Mouse (Mus musculus): ENCODE data around the gene Celsr1. TPM values are rescaled to one million over a fixed set of nuclear protein-coding genes. Genes with fewer than 3 reads are reported as not detected.

Gene Celsr1
- total RNA-seq, 1 experiment from 2014 or later, result 0.76 TPM

GRCm38 (mm10) chr15:86050170-86050743 lies 16.7 kb upstream of the Celsr1 start:
- no peak for ATAC-seq (replicated peaks; ENCODE audit: insufficient number of reproducible peaks, low FRiP score, low TSS enrichment, poor library complexity, severe bottlenecking)

GRCm38 (mm10) chr15:86049510-86049909 lies 15.9 kb upstream of the Celsr1 start:
- no peak for ATAC-seq (replicated peaks; ENCODE audit: insufficient number of reproducible peaks, low FRiP score, low TSS enrichment, poor library complexity, severe bottlenecking)

- ATAC-seq (replicated peaks; ENCODE audit: insufficient number of reproducible peaks, low FRiP score, low TSS enrichment, poor library complexity, severe bottlenecking), result no peak
Measured at GRCm38 (mm10) chr15:86042364-86042763, 8.8 kb upstream of the Celsr1 start.

DNA sequence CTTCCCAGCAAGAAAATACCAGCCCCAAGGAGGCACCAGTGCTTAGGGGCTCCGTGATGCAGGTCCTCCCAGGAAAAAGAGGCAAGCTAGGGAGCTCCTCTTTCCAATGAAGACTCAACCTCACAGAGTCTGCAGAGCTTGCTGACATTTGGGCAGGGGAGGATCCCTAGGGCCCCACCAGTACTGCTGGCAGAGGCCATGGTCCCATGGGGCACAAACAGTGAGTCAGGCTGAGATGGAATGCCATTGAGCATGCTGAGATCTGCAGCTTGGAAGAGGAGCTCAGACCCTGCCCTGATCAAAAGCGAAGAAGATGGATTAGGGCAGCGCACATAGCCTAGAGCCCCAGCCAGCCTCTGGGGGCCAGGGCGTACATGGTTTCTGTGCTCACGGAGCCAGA lies 7.8 kb upstream of the Celsr1 start:
- no peak for ATAC-seq (replicated peaks; ENCODE audit: insufficient number of reproducible peaks, low FRiP score, low TSS enrichment, poor library complexity, severe bottlenecking)

GRCm38 (mm10) chr15:86038802-86039201 lies 5.2 kb upstream of the Celsr1 start:
- ATAC-seq (replicated peaks; ENCODE audit: insufficient number of reproducible peaks, low FRiP score, low TSS enrichment, poor library complexity, severe bottlenecking), result peak; percentile 91

DNA sequence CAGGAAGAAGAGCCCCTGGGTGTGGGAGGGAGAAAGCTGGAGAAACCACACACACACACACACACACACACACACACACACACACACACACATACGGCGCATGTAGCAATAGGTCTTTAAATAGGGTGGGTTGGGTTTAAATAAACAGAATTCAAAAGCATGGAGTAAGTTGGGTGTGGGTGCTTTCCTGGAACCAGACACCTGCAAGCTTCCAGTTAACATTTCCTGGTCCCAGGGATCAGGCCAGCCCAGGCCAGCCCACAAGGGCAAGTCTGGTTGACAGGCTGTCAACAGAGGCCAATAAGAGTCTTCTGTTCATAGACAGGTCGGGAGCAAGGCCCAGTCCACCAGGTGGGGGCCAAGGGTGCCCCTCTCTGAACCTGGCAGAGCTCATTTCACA lies 2.3 kb upstream of the Celsr1 start:
- ATAC-seq (replicated peaks; ENCODE audit: insufficient number of reproducible peaks, low FRiP score, low TSS enrichment, poor library complexity, severe bottlenecking), result no peak

GRCm38 (mm10) chr15:86034781-86035360 lies 1.3 kb upstream of the Celsr1 start:
- no peak for ATAC-seq (replicated peaks; ENCODE audit: insufficient number of reproducible peaks, low FRiP score, low TSS enrichment, poor library complexity, severe bottlenecking)

GRCm38 (mm10) chr15:86034021-86034523 lies 495 bp upstream of the Celsr1 start:
- ATAC-seq (replicated peaks; ENCODE audit: insufficient number of reproducible peaks, low FRiP score, low TSS enrichment, poor library complexity, severe bottlenecking), result no peak

DNA sequence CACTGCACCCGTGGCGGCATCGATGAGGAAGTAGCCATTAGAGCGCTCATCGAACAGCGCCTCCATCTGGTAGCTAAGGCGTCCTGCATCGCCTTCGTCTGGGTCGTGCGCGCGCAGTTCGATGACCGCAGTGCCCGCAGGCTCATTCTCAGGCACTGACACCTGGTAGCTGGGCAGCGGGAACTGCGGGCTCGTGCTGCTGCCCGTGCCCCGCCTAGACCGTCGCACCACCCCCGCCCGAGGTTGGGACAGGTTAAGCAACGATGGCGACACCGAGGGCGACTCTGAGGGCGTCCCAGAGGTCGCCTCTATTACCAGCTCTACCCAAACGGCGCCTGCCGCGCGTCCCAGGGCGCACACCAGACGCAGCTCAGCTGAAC lies 776 bp downstream of the Celsr1 start:
- ATAC-seq (replicated peaks; ENCODE audit: insufficient number of reproducible peaks, low FRiP score, low TSS enrichment, poor library complexity, severe bottlenecking), result no peak; the same call in 1 of the 2 replicates

DNA sequence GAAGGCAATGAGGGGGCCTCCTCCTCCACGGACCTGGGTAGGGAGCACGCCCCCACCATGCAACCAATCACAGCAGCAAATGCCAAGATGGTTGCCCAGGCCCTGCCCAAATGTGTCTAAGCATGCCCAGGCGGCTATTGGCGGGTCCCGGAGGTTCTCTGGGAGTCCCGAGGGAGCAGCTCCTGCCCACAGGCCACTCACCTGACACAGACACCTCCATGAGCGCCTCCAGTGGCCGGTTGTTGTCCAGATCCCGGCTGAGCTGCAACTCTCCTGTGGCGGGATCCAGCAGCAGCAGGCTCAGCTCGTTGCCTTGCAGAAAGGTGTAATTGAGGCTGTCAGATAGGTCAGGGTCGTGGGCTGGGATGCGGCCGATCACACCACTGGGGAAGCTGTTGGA lies 3.6 kb downstream of the Celsr1 start:
- no peak for ATAC-seq (replicated peaks; ENCODE audit: insufficient number of reproducible peaks, low FRiP score, low TSS enrichment, poor library complexity, severe bottlenecking)

DNA sequence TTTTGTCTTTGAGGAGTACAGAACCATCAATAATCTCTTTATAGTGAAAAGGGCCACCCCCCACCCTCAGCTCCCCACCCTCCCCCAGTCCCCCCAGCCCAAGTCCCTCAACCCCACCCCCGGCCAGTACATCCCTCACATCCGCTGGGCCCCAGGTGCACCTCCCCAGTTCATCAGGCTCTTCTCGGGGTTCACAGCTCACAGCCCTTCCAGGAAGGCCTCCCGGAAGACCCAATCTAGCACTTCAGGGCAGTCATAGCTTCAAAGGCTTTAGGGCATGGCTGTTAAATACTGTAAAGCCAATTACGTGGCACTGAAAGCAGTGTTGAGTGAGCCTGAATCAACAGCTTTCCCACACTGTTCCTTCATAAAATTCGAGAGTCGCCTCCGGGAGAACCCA lies 5.7 kb downstream of the Celsr1 start:
- ATAC-seq (replicated peaks; ENCODE audit: insufficient number of reproducible peaks, low FRiP score, low TSS enrichment, poor library complexity, severe bottlenecking), result no peak

GRCm38 (mm10) chr15:86021971-86022370 lies 11.6 kb downstream of the Celsr1 start:
- ATAC-seq (replicated peaks; ENCODE audit: insufficient number of reproducible peaks, low FRiP score, low TSS enrichment, poor library complexity, severe bottlenecking), result no peak

GRCm38 (mm10) chr15:86021301-86021700 lies 12.3 kb downstream of the Celsr1 start:
- no peak for ATAC-seq (replicated peaks; ENCODE audit: insufficient number of reproducible peaks, low FRiP score, low TSS enrichment, poor library complexity, severe bottlenecking)

GRCm38 (mm10) chr15:86020008-86020407 lies 13.6 kb downstream of the Celsr1 start:
- no peak for ATAC-seq (replicated peaks; ENCODE audit: insufficient number of reproducible peaks, low FRiP score, low TSS enrichment, poor library complexity, severe bottlenecking)

DNA sequence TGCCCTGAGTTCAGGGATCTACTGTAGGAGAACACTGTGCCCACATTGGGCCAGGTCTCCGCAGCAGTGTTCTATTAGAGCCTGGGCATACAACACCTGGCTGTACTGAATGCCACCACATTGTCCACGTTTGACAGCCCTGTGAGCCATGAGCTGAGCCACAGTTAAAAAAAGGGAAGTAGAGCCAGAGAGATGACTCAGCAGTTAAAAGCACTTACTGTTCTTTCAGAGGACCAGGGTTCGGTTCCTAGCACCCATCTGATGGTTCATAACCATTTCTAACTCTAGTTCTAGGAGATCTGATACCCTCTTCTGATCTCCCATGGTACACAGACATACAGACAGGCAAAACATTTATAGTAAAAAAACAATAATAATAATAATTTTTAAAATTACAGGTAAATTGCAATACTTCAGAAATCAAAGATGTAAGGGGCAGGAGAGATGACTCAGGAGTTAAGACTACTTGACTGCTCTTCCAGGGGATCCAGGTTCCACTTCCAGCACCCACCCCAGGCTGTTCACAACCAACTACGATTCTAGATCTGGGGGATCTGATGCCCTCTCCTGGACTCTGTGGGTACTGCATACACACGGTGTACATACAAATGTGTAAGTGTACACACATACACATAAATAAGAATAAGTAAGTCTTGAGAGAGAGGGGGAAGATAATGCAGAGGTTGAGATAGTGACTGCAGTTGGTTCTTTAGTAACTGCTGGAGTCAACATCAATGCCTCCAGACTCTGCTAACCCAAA lies 14.6 kb downstream of the Celsr1 start:
- no peak for ATAC-seq (replicated peaks; ENCODE audit: insufficient number of reproducible peaks, low FRiP score, low TSS enrichment, poor library complexity, severe bottlenecking)

- ATAC-seq (replicated peaks; ENCODE audit: insufficient number of reproducible peaks, low FRiP score, low TSS enrichment, poor library complexity, severe bottlenecking), result no peak
Measured at GRCm38 (mm10) chr15:86017336-86017735, 16.2 kb downstream of the Celsr1 start.

GRCm38 (mm10) chr15:86015860-86016541 lies 17.6 kb downstream of the Celsr1 start:
- no peak for ATAC-seq (replicated peaks; ENCODE audit: insufficient number of reproducible peaks, low FRiP score, low TSS enrichment, poor library complexity, severe bottlenecking)

GRCm38 (mm10) chr15:86015026-86015425 lies 18.6 kb downstream of the Celsr1 start:
- ATAC-seq (replicated peaks; ENCODE audit: insufficient number of reproducible peaks, low FRiP score, low TSS enrichment, poor library complexity, severe bottlenecking), result no peak

DNA sequence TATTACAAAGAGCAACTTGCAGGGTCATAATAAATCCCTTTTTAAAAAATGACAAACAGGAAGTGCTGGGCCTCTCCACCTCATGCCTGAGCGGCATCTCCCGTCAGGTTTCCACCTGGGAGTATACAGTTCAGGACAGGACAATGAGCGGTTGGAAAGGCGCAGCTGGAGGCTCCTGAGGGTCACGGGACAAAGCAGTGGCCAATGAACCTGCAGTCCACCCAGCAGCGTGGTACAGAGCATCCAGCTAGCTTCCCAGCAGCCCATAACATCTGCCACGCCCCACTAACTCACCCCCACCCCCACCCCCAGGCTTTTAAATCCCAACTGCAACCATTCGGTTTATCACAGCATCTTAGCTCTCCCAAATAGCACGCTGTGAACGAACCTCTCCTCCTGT lies 19.9 kb downstream of the Celsr1 start:
- no peak for ATAC-seq (replicated peaks; ENCODE audit: insufficient number of reproducible peaks, low FRiP score, low TSS enrichment, poor library complexity, severe bottlenecking)
